Mouse (Mus musculus): ENCODE measurements around the gene Abhd6.
"Not testable (repeated sequence)": the region's sequence is repeated elsewhere in the genome, so short reads cannot be mapped to it uniquely, and the experiment has no call there.

Gene Abhd6

GRCm38 (mm10) chr14:7999030-7999429 is 3.7 kb upstream of the Abhd6 start:
- DNase-seq (ENCODE audit: low spot score), result no peak

GRCm38 (mm10) chr14:7999435-7999834 is 3.3 kb upstream of the Abhd6 start:
- no peak for DNase-seq (ENCODE audit: low spot score)

GRCm38 (mm10) chr14:8000247-8000646 is 2.5 kb upstream of the Abhd6 start:
- no peak for DNase-seq (ENCODE audit: low spot score)

- no peak for DNase-seq (ENCODE audit: low spot score)
Observed at GRCm38 (mm10) chr14:8000831-8001685, 1.6 kb upstream of the Abhd6 start.

GRCm38 (mm10) chr14:8003093-8003670 is 480 bp downstream of the Abhd6 start:
- DNase-seq (ENCODE audit: low spot score), result no peak

- no peak for DNase-seq (ENCODE audit: low spot score)
Observed at GRCm38 (mm10) chr14:8003727-8004670, 1.3 kb downstream of the Abhd6 start.

- not testable (repeated sequence) for DNase-seq (ENCODE audit: low spot score)
Observed at GRCm38 (mm10) chr14:8006061-8006460, 3.4 kb downstream of the Abhd6 start.

- no peak for DNase-seq (ENCODE audit: low spot score)
Observed at GRCm38 (mm10) chr14:8007084-8007483, 4.4 kb downstream of the Abhd6 start.

- DNase-seq (ENCODE audit: low spot score), result no peak
Observed at GRCm38 (mm10) chr14:8007486-8007885, 4.8 kb downstream of the Abhd6 start.

- DNase-seq (ENCODE audit: low spot score), result no peak
Observed at GRCm38 (mm10) chr14:8007923-8008322, 5.2 kb downstream of the Abhd6 start.

- DNase-seq (ENCODE audit: low spot score), result no peak
Observed at GRCm38 (mm10) chr14:8011297-8011696, 8.6 kb downstream of the Abhd6 start.

- no peak for DNase-seq (ENCODE audit: low spot score)
Observed at GRCm38 (mm10) chr14:8011938-8012337, 9.2 kb downstream of the Abhd6 start.

- no peak for DNase-seq (ENCODE audit: low spot score)
Observed at GRCm38 (mm10) chr14:8015756-8016155, 13.1 kb downstream of the Abhd6 start.

GRCm38 (mm10) chr14:8016276-8016675 is 13.6 kb downstream of the Abhd6 start:
- DNase-seq (ENCODE audit: low spot score), result no peak

- DNase-seq (ENCODE audit: low spot score), result no peak
Observed at GRCm38 (mm10) chr14:8016951-8017350, 14.2 kb downstream of the Abhd6 start.

GRCm38 (mm10) chr14:8020011-8020410 is 17.3 kb downstream of the Abhd6 start:
- DNase-seq (ENCODE audit: low spot score), result no peak

- no peak for DNase-seq (ENCODE audit: low spot score)
Observed at GRCm38 (mm10) chr14:8020546-8020945, 17.8 kb downstream of the Abhd6 start.

- DNase-seq (ENCODE audit: low spot score), result no peak
Observed at GRCm38 (mm10) chr14:8024469-8024868, 21.8 kb downstream of the Abhd6 start.

- DNase-seq (ENCODE audit: low spot score), result no peak
Observed at GRCm38 (mm10) chr14:8024936-8025335, 22.2 kb downstream of the Abhd6 start.

- DNase-seq (ENCODE audit: low spot score), result no peak
Observed at GRCm38 (mm10) chr14:8026769-8027531, 24.2 kb downstream of the Abhd6 start.

GRCm38 (mm10) chr14:8028086-8028485 is 25.4 kb downstream of the Abhd6 start:
- no peak for DNase-seq (ENCODE audit: low spot score)

GRCm38 (mm10) chr14:8029752-8030151 is 27.1 kb downstream of the Abhd6 start:
- DNase-seq (ENCODE audit: low spot score), result no peak
